Mouse (Mus musculus): ENCODE measurements around the gene Mlh3.
A peak's percentile ranks its signal among the peaks of the same experiment; 100 is the strongest.

Mlh3 gene

GRCm38 (mm10) chr12:85227876-85228599 lies 42.4 kb downstream of the Mlh3 start:
- no peak for DNase-seq (ENCODE audit: low spot score)

GRCm38 (mm10) chr12:85227227-85227626 lies 43.2 kb downstream of the Mlh3 start:
- no peak for DNase-seq (ENCODE audit: low spot score)

GRCm38 (mm10) chr12:85219905-85220290 lies 50.5 kb downstream of the Mlh3 start:
- DNase-seq (ENCODE audit: low spot score): no peak

DNA sequence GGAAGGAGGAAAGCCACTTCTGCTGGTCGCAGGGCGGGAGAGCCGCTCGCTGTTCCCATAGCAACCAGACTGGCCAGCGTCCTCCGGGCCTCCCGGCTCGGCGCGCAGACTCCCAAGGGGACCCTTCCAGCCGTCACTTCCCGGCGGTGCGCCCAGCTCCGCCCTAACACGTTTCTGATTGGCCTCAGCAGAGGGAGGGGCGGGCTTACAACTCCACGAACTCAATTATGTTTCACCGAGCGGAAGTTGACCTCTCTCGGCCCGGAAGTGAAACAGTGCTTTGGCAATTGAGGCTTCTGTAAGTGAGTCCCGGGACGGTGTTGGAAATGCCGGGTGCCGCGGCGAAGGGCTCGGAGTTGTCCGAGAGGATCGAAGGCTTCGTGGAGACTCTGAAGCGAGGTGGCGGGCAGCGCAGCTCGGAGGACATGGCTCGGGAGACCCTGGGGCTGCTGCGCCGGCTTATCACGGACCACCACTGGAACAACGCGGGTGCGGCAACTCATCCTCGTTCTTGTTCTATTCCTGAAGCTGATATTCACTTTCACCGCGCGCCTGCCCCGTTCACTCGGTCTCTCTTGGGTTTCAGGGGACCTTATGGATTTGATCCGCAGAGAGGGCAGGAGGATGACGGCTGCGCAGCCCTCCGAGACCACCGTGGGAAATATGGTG lies 51.0 kb downstream of the Mlh3 start, which contains the start of gene Eif2b2:
Gene Eif2b2 (plus strand): TSS at position 246 of the 669 bp plus-strand sequence.
- DNase-seq (ENCODE audit: low spot score): peak; percentile 98

- DNase-seq (ENCODE audit: low spot score): no peak
These were observed 52.6 kb downstream of the Mlh3 start for GRCm38 (mm10) chr12:85217733-85218310.

GRCm38 (mm10) chr12:85215031-85215430 lies 55.4 kb downstream of the Mlh3 start:
- DNase-seq (ENCODE audit: low spot score): no peak

- no peak for DNase-seq (ENCODE audit: low spot score)
These were observed 61.7 kb downstream of the Mlh3 start for GRCm38 (mm10) chr12:85208687-85209199.

DNA sequence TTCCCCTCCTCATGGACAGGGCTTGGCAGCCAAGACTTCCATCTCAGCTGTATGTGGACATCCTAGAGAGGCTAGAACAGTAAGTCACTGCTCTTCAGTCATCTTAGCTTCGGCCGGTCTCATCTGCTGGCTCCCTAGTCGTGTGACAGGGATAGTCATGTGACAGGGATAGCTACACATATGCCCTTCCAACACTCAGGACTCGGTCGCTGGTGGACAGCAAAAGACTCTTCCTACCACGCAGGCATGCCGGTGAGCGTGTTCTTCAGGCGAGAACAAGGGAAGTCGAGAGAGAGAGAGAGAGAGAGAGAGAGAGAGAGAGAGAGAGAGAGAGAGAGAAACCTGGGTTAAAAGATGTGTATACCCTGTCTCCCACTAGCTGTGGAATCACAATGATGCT lies 65.0 kb downstream of the Mlh3 start:
- DNase-seq (ENCODE audit: low spot score): no peak

- DNase-seq (ENCODE audit: low spot score): no peak
These were observed 66.3 kb downstream of the Mlh3 start for GRCm38 (mm10) chr12:85204105-85204504.

DNA sequence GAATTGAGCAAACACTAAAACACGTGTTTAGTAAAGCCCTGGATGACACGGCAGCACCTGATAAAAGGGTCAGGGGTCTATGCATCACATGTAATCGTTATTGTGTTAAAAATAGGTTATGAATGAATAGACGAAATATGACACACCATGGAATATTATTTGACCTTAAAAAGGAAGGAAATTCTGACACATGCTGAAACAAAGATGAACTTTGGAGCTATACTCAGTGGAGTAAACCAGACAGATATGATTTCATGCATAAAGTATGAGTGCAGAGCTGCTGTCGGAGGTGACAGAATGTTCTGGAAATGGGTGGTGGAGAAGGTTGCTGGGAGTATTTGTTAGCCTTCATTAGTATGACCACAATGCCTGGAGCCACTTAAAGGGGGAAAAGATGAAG lies 66.7 kb downstream of the Mlh3 start:
- DNase-seq (ENCODE audit: low spot score): no peak

DNA sequence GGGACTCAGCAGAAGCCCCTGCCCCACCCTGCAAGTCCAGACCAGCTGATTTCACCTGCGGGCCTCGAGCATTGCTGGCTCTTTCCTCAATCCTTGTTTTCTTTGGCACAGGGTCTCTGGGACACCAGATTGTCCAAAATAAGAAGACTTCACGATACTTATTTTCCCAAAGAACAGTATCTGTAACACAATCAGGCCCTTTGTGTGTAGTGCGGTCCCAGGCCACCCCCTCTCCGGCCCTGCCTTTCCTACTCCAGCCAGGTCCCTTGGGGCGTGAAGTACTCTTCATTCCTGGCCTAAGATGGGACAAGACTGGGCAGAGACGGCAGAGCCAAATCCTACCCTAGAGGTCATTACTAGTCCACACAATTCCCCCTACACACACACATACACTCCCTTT lies 68.2 kb downstream of the Mlh3 start:
- no peak for DNase-seq (ENCODE audit: low spot score)

GRCm38 (mm10) chr12:85201830-85202147 lies 68.6 kb downstream of the Mlh3 start:
- DNase-seq (ENCODE audit: low spot score): no peak

DNA sequence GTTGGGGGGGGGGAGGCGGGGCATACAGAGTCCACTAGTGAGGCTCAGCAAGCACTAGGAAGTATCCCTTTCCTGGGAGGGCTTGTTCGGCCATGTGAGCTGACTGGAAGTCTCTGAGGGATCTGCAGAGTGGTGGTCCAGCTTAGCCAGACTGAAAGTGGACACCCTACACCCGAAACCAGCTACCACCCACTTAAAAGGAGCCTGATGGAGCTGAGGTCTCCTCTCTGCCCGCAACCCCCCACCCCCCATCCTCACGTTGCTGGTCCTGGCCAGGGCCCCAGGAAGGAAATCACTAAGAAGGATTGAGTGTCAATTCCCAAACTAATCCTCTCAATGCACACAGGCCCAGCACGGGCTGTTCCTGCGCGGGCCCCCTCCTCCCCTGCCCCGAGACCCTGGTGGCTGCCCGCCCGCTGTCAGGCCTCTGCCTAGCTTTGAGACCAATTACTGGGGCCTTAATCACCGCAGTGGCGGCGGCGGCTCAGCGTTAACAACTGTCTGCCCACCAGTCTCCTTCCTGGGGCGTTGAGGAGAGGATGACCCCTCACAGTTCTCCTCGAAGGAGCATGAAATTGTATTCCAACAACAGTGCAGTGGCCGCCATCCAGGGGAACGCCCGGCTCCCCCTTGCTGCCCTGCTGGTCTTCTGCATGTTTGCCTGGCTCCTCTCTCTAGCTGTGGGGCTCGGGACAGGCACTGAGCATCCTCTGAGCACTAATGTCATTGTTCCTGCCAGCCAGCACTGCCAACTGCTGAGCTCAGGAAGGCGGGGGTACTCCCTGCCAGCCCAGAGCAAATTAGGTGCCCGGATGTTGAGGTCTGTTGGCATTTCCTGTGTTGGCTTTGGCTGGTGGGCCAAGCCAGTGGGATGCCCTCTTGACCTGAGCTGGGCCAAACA lies 69.2 kb downstream of the Mlh3 start:
- DNase-seq (ENCODE audit: low spot score): no peak

- no peak for DNase-seq (ENCODE audit: low spot score)
These were observed 70.4 kb downstream of the Mlh3 start for GRCm38 (mm10) chr12:85199954-85200353.

GRCm38 (mm10) chr12:85197936-85198335 lies 72.5 kb downstream of the Mlh3 start:
- DNase-seq (ENCODE audit: low spot score): no peak

DNA sequence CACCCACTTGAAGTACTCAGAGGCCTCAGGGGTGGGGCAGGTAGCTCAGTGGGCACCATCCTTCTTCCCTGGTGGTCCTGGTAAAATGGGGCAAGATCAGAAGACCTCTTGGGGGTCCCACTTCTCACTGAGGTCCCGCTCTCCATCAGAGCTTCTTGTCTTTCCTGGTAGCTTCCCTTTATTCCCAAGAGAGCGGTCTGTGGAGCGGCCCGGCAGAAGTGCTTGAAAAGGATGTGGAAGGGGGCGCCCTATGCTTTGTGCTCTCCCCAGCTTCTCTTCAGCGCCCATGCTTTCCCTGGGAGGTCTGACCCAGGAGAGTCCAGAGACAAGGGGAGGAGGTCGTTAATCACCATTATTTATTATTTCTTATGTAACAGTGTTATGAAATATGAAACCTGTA lies 73.0 kb downstream of the Mlh3 start:
- no peak for DNase-seq (ENCODE audit: low spot score)

DNA sequence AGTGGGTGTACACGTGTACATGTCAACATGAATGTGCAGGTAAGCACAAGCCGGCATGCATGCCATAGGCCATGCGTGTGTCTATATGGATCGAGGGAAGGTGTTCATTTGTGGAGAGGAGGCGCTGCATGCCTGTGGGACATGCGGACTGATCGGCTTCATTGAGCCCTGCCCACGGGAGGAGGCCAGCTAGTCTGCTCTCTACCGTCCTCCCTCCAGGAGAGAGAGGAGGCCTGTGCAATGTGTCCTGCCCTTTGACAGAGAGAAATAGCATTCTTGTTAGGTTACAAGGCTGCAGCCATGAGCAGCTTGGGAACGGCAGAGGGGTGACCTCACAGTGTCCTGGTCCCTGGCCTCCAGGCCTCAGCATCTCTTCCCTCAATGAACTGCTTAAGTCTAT lies 74.2 kb downstream of the Mlh3 start:
- DNase-seq (ENCODE audit: low spot score): no peak

DNA sequence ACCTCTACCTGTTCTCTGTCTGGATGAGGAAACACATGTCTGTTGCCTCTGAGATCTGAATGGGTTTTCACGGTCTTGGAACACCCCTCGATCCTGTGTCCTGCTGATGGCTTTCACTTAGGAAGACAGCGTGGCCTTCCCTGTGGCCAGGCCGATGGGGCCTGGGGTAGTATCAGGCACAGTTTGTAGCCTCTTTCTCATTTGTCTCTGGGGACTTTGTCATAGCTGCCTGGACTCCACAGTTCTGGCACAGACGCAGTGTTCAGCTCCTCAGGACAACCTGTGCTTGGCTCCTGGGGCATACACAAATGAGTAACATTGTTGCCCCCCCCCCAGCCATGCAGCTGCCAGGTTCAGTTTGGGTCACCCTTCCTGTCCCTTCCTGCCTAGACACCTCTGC lies 75.3 kb downstream of the Mlh3 start:
- no peak for DNase-seq (ENCODE audit: low spot score)

DNA sequence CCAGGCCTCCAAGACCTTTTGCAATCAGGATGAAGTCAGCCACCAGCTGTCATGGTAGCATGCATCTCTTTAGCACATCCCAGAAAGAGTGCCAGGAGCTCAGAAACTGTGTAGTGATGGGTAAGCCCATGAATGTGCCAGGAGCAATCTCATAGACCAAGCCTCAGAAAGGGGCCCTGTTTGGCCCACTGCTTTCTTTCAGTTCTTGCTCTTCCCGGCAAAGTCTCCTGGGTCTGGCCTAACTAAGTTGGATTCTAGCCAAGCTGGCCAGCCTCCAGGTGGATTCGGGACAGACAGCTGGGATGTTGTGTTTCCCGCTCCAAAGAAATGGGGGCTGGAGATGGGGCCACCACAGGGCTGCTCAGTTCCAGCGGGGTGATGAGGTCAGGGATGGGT lies 75.8 kb downstream of the Mlh3 start:
- DNase-seq (ENCODE audit: low spot score): peak; percentile 22

GRCm38 (mm10) chr12:85193923-85194622 lies 76.3 kb downstream of the Mlh3 start:
- no peak for DNase-seq (ENCODE audit: low spot score)

DNA sequence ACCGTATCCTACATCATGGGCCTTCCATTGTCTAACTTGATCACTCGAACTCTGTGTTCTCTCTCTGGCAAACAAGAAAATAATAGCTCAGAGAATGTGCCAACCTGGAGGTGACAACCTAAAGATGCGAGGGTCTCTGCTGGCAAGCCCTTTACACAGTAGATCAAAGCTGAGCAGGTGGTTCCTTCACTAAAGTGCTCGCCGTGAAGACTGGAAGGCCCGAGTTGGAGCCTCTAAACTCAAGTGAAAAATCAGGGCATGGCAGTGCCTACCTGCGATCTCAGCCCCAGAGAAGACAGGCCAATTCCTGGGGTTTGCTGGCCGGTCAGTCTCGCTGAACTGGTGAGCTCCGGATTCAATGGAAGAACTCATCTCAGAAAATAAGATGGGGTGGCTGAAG lies 77.3 kb downstream of the Mlh3 start:
- no peak for DNase-seq (ENCODE audit: low spot score)

Data from layer of hippocampus, adult 9-10 months (tissue).